Mouse (Mus musculus): Measurements from ENCODE around the gene Ugt1a1.
"Not testable (repeated sequence)": the region's sequence is repeated elsewhere in the genome, so short reads cannot be mapped to it uniquely, and the experiment has no call there.

Ugt1a1 gene

DNA sequence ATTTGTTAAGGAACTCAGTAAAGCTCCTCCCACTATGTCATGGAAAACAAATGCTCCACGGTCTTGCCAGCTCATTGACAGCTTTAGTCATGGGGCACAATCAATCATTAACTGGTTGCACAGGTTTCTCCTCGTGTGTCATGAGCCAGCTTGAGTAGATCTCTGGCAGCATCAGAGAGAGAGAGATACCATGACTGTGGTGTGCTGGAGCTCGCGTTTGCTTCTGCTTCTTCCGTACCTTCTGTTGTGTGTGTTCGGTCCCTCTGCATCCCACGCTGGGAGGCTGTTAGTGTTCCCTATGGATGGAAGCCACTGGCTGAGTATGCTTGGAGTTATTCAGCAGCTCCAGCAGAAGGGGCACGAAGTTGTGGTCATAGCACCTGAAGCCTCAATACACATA, at the start of gene Ugt1a1:
Gene Ugt1a1, plus strand, starts transcription at position 148 of the 400 bp plus-strand sequence.
- peak; percentile 50 to 81 for DNase-seq

GRCm38 (mm10) chr1:88165711-88166110, 46.0 kb upstream of the Ugt1a1 start, which contains the start of gene Ugt1a5:
Gene Ugt1a5, plus strand, starts transcription at chr1:88166012.
- DNase-seq, result no peak

DNA sequence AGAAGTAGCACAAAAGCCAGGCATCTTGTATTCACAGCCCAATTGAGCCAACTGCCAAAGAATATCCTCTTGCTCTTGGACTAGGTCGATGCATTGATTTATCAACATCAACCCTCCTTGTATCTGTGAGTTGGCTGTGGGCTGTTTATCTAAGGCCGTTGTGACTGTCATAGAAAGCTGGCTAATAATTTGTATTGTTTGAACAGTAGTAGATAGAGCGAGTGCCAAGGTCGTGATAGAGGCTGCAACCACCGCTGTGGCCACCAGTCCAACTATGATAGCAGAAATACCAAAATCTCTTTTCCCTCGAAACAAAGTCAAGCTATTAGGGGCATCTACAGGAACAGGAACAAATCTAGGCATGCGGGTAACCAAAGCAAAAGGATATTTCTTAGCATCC, 39.6 kb upstream of the Ugt1a1 start:
- not testable (repeated sequence) for DNase-seq

DNA sequence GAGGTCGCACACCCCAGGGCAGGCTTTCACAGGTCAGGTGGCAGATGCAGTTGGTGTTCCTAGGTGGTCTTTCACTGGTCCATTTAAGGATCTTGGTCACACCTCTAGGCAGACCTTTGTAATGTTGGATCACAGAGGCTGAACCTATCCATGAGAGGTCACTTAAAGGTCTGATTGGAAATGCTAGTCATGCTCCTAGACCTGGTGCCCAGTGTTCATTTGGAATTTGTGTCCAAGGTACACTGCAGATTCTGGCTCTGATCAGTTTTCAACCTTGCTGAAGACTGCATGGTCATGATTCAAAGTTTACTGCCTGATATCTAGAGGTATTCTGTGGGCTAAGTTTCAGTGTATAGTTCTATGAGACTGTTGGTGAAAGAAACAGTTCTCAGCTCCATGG, 32.1 kb upstream of the Ugt1a1 start:
- peak in 1 of 2 experiments; percentile 40 for DNase-seq

GRCm38 (mm10) chr1:88186325-88186935, 25.3 kb upstream of the Ugt1a1 start:
- no peak for DNase-seq

DNA sequence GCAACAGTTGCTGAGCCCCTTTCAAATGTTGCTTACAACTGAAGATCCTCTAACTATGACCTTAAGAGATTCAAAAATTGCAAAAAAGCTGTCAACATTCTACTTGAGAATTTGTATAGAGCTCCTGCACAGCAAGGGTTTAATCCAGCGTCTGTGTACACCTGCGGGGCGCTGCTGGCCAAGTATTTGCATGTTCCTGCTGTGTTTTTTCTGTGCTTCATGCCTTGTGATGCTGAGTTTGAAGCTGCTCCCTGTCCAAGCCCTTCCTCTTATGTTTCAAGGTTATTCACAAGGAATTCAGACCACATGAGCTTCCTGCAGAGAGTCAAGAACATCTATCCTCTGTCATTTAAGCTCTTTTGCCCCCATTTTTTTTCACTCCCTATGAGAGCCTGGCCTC, 19.6 kb upstream of the Ugt1a1 start:
- DNase-seq, result no peak

- DNase-seq, result peak; percentile 83 to 92
These were observed 16.1 kb upstream of the Ugt1a1 start for GRCm38 (mm10) chr1:88195687-88196086.

GRCm38 (mm10) chr1:88197443-88197842, 14.3 kb upstream of the Ugt1a1 start:
- DNase-seq, result peak in 1 of 2 experiments; percentile 45

DNA sequence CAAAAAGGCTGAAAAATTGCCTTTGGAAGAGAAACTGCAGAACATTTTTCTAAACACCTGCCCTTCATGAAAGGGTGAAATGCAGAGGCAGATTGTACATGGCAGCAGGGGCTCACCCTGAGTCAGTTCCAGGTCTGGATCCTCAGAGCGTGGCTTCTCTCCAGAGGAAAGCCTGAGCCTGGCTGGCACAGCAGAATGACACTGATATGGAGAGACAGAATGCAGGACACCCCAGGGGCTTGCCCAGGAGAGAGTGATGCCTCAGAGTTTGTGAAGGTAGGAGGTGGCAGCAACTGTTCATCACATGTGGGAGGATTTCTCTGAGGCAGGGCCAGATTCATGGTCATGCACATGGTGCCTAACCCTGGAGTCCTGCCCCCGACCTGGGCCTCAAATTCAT, 11.8 kb upstream of the Ugt1a1 start:
- DNase-seq, result no peak

- peak; percentile 41 to 82 for DNase-seq
These were observed 11.3 kb upstream of the Ugt1a1 start, which contains the start of gene Ugt1a2 for GRCm38 (mm10) chr1:88200456-88200855. Gene Ugt1a2, plus strand, starts transcription at chr1:88200601.

GRCm38 (mm10) chr1:88205294-88205922, 6.4 kb upstream of the Ugt1a1 start, which contains the start of gene Dnajb3:
Gene Dnajb3, minus strand, starts transcription at chr1:88205782.
- DNase-seq, result peak; percentile 72 to 79

GRCm38 (mm10) chr1:88206843-88207479, 4.8 kb upstream of the Ugt1a1 start:
- DNase-seq, result no peak

GRCm38 (mm10) chr1:88212341-88213045, 734 bp downstream of the Ugt1a1 start:
- DNase-seq, result no peak

DNA sequence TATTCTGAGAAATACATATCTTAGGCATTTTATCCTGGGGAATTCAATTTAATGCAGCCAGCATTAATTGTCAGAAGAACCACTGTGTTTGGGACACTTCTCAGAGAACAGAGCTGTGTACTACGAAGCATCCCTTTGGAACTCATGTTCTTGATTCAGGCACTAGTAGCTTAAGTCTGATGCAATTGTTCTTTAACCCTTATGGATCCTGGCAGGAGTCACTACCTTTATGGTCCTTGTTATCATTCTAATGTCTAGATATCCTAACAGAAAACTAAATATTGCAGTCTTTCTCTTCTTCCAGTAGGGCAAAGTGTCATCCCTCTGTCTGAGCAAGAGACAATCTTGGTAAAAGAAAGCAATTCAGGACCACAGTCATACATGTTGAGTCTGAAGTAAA, 1.3 kb downstream of the Ugt1a1 start:
- DNase-seq, result no peak

DNA sequence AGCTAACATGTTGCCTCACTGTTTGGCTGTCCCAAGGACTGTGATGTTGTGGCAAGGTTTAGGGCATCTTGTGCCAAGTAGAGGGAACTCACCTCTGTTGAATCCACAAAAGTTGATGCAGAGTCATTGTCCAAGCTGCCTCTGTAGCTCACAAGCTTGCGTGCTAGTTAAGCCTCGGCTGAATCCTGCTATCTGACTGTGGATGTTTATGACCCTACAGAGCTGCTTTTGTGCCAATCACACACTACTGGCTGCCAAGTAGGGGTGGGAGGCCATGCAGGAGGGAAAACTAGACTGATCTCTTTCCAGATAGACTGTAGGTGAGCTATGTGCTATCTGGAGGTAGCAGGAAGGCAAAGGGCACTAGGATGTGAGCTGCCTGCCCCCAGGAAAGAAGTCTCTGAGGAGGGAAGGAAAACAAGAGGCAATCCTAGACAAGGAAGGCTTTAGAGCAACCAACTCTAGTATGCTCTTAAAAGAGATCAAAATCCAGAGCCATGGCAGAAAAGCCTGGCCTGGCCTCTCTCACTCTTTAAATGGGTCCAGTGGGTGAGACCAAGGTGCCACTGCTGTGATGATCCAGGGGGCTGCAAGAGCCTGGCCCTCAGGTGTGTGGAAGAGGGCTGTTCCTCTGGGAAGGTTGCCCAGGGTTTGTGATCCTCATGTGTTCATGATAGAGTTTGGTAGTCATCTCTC, 2.2 kb downstream of the Ugt1a1 start:
- no peak for DNase-seq

DNA sequence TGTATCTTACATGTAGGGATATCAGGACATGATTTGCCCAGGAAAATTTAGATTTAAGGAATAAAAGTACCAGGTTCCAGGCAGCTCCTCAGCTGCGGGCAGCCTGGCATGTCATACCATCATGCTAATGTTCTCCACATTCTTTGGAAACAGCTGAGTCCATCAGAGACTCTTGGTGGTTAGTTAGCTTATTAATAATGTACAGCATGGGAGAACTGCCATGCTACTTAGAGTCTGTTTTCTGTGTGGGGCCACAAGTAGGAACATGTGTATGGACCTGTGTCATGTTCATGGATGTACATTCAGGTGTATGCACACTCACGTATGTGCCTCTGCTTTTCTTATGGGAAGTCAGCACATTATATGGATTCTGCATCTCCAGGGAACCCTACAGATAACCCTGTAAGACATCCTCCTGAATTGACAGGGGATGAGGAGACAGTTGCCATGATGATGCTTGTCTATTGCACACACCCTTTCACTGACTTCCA, 2.7 kb downstream of the Ugt1a1 start:
- DNase-seq, result no peak

DNA sequence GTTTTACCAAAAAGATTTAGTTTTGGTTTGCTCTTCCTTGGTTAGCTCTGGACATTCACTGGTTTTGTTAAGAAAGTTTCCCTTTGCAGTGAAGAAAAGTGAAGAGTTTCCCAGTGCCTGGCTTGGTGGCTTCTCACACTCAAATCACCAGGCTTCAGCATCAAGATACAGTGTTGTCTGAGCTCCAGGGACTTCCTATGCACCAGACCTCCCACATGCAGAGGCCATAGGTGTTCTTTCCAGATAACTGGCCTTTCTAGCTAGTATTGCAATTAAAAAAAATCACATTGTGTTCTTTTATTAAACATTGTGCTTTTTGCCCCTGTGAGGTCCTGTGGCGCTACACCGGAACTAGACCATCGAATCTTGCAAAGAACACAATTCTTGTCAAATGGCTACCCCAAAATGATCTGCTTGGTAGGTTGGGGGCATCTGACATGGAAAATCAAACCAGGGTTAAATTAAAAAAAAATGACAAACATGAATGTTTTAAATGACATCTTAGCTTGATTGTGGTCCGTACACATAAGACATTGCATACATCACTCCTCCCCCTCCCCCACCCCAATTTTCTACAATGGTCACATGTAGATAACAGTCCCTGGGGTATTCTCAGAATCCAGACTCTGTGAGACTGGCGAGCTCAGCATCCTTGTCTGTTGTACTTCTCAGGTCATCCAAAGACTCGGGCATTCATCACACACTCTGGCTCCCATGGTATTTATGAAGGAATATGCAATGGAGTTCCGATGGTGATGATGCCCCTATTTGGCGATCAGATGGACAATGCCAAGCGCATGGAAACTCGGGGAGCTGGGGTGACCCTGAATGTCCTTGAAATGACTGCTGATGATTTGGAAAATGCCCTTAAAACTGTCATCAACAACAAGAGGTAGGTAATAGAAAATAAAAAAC, 4.0 kb downstream of the Ugt1a1 start:
- DNase-seq, result no peak

GRCm38 (mm10) chr1:88216551-88216950, 4.8 kb downstream of the Ugt1a1 start:
- no peak for DNase-seq

DNA sequence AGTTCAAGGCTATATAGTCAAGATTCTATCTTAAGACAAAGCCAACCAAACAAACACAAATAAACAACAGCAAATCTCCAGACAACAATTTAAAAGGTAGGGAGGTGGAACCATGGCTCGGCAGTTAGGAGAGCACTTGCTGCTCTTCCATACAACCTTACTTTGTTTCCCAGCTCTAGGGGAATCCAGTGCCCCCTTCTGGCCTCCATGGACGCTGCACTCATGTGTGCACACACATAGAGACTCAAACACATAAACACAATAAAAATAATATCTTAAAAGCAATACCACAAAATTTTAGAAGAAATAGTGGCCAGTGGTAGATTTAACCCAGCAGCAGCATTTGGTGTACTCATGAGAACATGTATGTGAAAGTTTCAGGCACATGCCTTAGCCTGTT, 5.4 kb downstream of the Ugt1a1 start:
- DNase-seq, result no peak

DNA sequence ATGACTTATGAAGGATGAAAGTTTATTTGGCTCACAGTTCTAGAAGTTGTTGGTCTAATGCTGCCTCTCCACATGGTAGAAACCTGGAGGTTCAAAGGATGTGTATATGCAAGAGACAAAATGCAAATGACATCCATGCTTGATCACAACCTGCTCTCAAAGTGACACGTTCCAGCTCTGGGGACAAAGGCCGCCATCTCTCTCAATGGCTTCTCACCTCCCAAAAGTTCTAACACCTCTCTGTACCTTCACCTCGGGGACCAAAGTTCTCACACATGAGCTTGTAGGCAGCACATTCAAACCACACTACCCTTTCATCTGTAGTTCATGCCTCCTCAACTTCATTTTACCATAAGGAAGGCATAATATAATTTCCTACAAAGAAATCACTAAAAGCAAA, 5.8 kb downstream of the Ugt1a1 start:
- no peak for DNase-seq

DNA sequence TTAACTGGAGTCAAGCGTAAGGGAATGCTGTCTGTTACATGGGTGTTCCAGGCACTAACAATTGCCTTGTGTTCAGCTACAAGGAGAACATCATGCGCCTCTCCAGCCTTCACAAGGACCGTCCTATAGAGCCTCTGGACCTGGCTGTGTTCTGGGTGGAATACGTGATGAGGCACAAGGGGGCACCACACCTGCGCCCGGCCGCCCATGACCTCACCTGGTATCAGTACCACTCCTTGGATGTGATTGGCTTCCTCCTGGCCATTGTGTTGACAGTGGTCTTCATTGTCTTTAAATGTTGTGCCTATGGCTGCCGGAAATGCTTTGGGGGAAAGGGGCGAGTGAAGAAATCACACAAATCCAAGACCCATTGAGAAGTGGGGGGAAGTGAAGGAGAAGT, 6.3 kb downstream of the Ugt1a1 start:
- DNase-seq, result no peak

Data from kidney, postnatal 36 days (tissue).